Mouse (Mus musculus) limb, embryonic 10.5 days (tissue): ENCODE measurements at regions not wholly inside any gene's neighbourhood (a gene's known extent, or its start where the extent isn't known, plus 50 kb on each side); places are given as distances from the start of the nearest gene placed in this dataset.
A peak's percentile ranks its signal among the peaks of the same experiment; 100 is the strongest.

Experiments used
- DNase-seq: peaks from one replicate; pipeline ENCODE4 v3.0.0-alpha.2; 2017; ENCODE audit warnings: low spot score
- H3K27ac ChIP-seq: fragments of 300-500 bp; sonication (generic); 2 replicates; pipeline ENCODE4 v1.5.1; 2016; ENCODE audit warnings: mild to moderate bottlenecking
- H3K27me3 ChIP-seq: fragments of 300-500 bp; sonication (generic); 2 replicates; pipeline ENCODE4 v1.6.1; 2016; ENCODE audit warnings: low read depth, mild to moderate bottlenecking; ENCODE audit not compliant: poor library complexity, severe bottlenecking
- H3K36me3 ChIP-seq: fragments of 300-500 bp; sonication (generic); 2 replicates; pipeline ENCODE4 v1.6.1; 2016; ENCODE audit warnings: mild to moderate bottlenecking, moderate library complexity
- H3K4me1 ChIP-seq: fragments of 300-500 bp; sonication (generic); 2 replicates; pipeline ENCODE4 v1.6.1; 2016
- H3K4me3 ChIP-seq: fragments of 300-500 bp; sonication (generic); 2 replicates; pipeline ENCODE4 v1.5.1; 2016; ENCODE audit warnings: mild to moderate bottlenecking, moderate library complexity
- H3K9me3 ChIP-seq: fragments of 300-500 bp; sonication (generic); replicated peaks from 2 replicates; pipeline ENCODE4 v1.6.1; 2016; ENCODE audit warnings: mild to moderate bottlenecking
- WGBS: fragments of 180-500 bp; shearing (Covaris S2); methylation state at CpG from one replicate; pipeline ENCODE4 v1.1.7; 2016; 5-methylcytosine and 5-hydroxymethylcytosine counted together

DNA sequence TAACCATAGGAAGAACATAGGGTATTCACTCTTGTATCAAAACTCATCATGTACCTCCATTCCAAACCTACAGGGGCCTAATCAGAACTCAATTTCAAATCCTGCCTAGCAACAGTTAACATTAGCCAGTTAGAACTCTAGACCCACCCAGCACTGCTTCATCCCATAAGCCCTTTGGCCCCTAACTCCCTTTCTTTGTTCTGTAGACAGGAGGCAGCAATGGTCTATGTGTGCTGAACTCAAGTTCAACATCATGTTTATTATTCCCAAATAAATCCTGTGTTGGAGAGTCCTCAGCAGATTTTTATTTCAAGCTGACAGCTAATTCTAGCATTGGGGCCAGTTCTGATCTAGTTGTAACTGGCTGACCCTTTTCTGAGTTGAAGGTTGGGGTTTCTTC, 112.2 kb downstream of the Ipo8 start:
- Histone ChIP-seq H3K9me3 (no peaks in the 10 kb centered on the region), H3K27me3 (0 out of 2 replicates have a peak, but pooled peaks cover 4% of the 10 kb centered on the region), H3K4me1 (no peaks in the 10 kb centered on the region), H3K36me3 (no peaks in the 10 kb centered on the region), H3K4me3 (no peak overlapping the region), H3K27ac (no peak overlapping the region)
- no peak for DNase-seq

DNA sequence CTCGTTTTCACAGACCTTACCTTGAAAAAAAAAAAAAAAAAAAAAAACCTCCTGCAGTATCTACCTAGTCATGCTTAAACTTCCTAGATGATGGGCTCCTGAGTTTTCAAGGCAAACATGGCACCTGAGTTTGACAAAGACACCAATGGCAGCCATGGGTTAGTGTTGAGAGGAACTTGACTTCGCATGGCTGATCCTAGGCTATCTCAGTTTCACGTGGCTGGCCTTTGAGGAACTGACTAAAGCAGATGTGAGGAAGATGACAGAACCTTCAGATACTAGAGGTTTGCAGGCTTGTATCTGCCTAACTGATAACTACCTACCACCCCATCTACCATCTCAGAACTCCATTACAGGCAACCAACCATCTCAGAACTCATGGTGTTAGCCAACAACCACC, 120.9 kb downstream of the Ipo8 start:
- Histone ChIP-seq H3K4me3 (no peak overlapping the region), H3K4me1 (no peaks in the 10 kb centered on the region), H3K27ac (no peak overlapping the region), H3K9me3 (no peaks in the 10 kb centered on the region), H3K27me3 (no peaks in the 10 kb centered on the region), H3K36me3 (no peaks in the 10 kb centered on the region)
- WGBS, result 88% methylated on average over 3 of the region's 3 CpGs
- no peak for DNase-seq

- WGBS, result 87% methylated on average over 2 of the region's 2 CpGs
These were observed 122.9 kb downstream of the Ipo8 start for GRCm38 (mm10) chr6:148708389-148708788.

GRCm38 (mm10) chr6:148705711-148706110, 125.6 kb downstream of the Ipo8 start:
- Histone ChIP-seq H3K4me1 (no peaks in the 10 kb centered on the region), H3K36me3 (no peaks in the 10 kb centered on the region), H3K27me3 (no peaks in the 10 kb centered on the region), H3K27ac (no peak overlapping the region), H3K9me3 (no peaks in the 10 kb centered on the region), H3K4me3 (no peak overlapping the region)
- 30% methylated on average over 2 of the region's 2 CpGs for WGBS
- peak; percentile 56 for DNase-seq

More at GRCm38 (mm10) chr6:148708389-148708788, 122.9 kb downstream of the Ipo8 start:
- H3K36me3 ChIP-seq, result no peaks in the 10 kb centered on the region
- H3K27ac ChIP-seq, result no peak overlapping the region
- no peak for DNase-seq
- no peaks in the 10 kb centered on the region for H3K9me3 ChIP-seq
- H3K27me3 ChIP-seq, result no peaks in the 10 kb centered on the region
- no peaks in the 10 kb centered on the region for H3K4me1 ChIP-seq
- H3K4me3 ChIP-seq, result no peak overlapping the region

- WGBS, result 33% methylated on average over 4 of the region's 4 CpGs
- Histone ChIP-seq H3K27me3 (no peaks in the 10 kb centered on the region), H3K4me1 (peaks cover 4% of the 10 kb centered on the region; the same call in 1 of the 2 replicates), H3K27ac (no peak overlapping the region), H3K36me3 (no peaks in the 10 kb centered on the region), H3K9me3 (no peaks in the 10 kb centered on the region), H3K4me3 (no peak overlapping the region)
- DNase-seq, result no peak
These were observed 137.9 kb downstream of the Ipo8 start for GRCm38 (mm10) chr6:148693329-148693728.

- Histone ChIP-seq H3K36me3 (no peaks in the 10 kb centered on the region), H3K4me3 (no peak overlapping the region), H3K27me3 (no peaks in the 10 kb centered on the region), H3K4me1 (no peaks in the 10 kb centered on the region), H3K27ac (no peak overlapping the region), H3K9me3 (no peaks in the 10 kb centered on the region)
- DNase-seq, result peak; percentile 59
- 42% methylated on average over 4 of the region's 4 CpGs for WGBS
These were observed 143.5 kb downstream of the Ipo8 start for GRCm38 (mm10) chr6:148687770-148688169.

DNA sequence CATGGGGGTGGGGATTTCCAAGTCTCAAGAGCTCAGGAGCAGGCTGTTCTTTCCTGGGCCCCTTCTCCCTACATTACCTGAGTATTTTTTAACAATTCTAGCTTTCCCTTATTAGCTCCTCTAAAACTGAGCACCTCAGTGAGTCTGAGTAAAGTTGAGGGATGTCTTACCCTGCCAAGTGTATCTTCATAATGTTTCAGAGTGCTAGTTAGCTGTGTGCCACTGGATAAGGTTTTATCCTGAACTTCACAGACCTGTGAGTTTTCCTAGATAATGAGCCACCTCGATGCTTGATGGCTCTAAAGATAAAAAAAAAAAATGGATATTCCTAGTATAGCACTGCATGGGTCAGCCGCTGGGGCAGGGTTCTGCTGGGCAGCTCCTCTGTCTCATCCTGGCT, 171.1 kb downstream of the Ipo8 start:
- no peak for DNase-seq
- WGBS, result 77% methylated on average over 2 of the region's 2 CpGs
- Histone ChIP-seq H3K4me3 (no peak overlapping the region), H3K9me3 (no peaks in the 10 kb centered on the region), H3K27ac (no peak overlapping the region), H3K36me3 (no peaks in the 10 kb centered on the region), H3K27me3 (no peaks in the 10 kb centered on the region), H3K4me1 (no peaks in the 10 kb centered on the region)

- WGBS, result 48% methylated on average over 3 of the region's 3 CpGs
- 0 out of 2 replicates have a peak, but pooled peaks cover 4% of the 10 kb centered on the region for H3K4me1 ChIP-seq
- no peak for DNase-seq
- H3K9me3 ChIP-seq, result no peaks in the 10 kb centered on the region
- no peaks in the 10 kb centered on the region for H3K27me3 ChIP-seq
- H3K4me3 ChIP-seq, result no peak overlapping the region
- no peaks in the 10 kb centered on the region for H3K36me3 ChIP-seq
- no peak overlapping the region for H3K27ac ChIP-seq
These were observed 178.1 kb downstream of the Ipo8 start for GRCm38 (mm10) chr6:148653216-148653615.

DNA sequence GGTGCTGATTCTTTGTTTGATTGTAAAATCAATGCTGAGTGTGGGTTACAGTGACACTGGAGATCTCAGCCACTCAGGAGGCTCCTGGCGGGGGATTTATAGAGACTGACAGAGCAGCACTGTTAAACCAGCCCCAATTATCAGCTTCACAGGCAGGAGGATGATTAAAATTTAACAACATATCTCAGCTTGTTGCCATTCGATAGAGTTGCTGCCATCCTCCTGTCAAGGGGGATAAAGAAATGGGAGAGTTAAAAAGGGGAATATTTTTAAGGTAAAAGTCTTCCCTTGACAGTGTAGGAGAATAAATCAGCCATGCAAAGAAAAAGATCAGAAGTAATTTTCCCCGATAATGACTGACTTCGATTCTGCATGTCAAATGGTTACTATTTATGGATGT, 178.8 kb downstream of the Ipo8 start:
- WGBS, result 81% methylated on average over 4 of the region's 4 CpGs
- no peak for DNase-seq
- no peak overlapping the region for H3K27ac ChIP-seq

GRCm38 (mm10) chr6:148647423-148648390, 183.6 kb downstream of the Ipo8 start:
- H3K4me1 ChIP-seq, result no peaks in the 10 kb centered on the region
- no peak overlapping the region for H3K4me3 ChIP-seq
- H3K27ac ChIP-seq, result no peak overlapping the region
- H3K27me3 ChIP-seq, result no peaks in the 10 kb centered on the region
- WGBS, result 70% methylated on average over 2 of the region's 2 CpGs
- no peaks in the 10 kb centered on the region for H3K36me3 ChIP-seq
- H3K9me3 ChIP-seq, result no peaks in the 10 kb centered on the region
- DNase-seq, result no peak

More for the DNA sequence above, 178.8 kb downstream of the Ipo8 start:
- Histone ChIP-seq H3K4me1 (0 out of 2 replicates have a peak, but pooled peaks cover 4% of the 10 kb centered on the region), H3K36me3 (no peaks in the 10 kb centered on the region), H3K9me3 (no peaks in the 10 kb centered on the region), H3K27me3 (no peaks in the 10 kb centered on the region), H3K4me3 (no peak overlapping the region)

- no peaks in the 10 kb centered on the region for H3K36me3 ChIP-seq
- H3K9me3 ChIP-seq, result no peaks in the 10 kb centered on the region
- no peak overlapping the region for H3K27ac ChIP-seq
- no peaks in the 10 kb centered on the region for H3K4me1 ChIP-seq
- H3K4me3 ChIP-seq, result no peak overlapping the region
- no peaks in the 10 kb centered on the region for H3K27me3 ChIP-seq
- WGBS, result 88% methylated on average over 1 of the region's 1 CpGs
- no peak for DNase-seq
These were observed 190.7 kb downstream of the Ipo8 start for GRCm38 (mm10) chr6:148640595-148640994.

DNA sequence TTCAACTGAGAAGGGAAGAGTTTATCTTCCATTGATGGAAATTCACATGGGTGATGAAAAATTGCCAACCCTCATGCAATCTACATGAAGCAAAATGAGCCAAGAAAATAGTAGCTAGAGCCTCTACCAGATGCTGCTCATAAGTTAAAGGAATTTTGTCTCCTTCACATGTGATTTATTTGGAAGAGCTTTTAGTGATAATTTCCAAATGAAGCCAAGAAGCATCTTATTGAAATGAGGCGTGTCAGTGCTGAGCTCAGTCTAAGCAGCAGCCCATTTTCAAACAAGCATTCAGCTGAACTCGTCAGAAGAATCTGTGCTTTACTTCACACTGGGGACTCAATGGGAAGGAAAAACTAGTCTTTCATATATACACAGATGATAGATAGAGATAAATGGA, 190.0 kb upstream of the Tmtc1 start:
- no peaks in the 10 kb centered on the region for H3K27me3 ChIP-seq
- no peak for DNase-seq
- H3K27ac ChIP-seq, result no peak overlapping the region
- WGBS, result 92% methylated on average over 2 of the region's 2 CpGs
- H3K36me3 ChIP-seq, result no peaks in the 10 kb centered on the region
- H3K4me3 ChIP-seq, result no peak overlapping the region
- H3K4me1 ChIP-seq, result no peaks in the 10 kb centered on the region
- no peaks in the 10 kb centered on the region for H3K9me3 ChIP-seq

DNA sequence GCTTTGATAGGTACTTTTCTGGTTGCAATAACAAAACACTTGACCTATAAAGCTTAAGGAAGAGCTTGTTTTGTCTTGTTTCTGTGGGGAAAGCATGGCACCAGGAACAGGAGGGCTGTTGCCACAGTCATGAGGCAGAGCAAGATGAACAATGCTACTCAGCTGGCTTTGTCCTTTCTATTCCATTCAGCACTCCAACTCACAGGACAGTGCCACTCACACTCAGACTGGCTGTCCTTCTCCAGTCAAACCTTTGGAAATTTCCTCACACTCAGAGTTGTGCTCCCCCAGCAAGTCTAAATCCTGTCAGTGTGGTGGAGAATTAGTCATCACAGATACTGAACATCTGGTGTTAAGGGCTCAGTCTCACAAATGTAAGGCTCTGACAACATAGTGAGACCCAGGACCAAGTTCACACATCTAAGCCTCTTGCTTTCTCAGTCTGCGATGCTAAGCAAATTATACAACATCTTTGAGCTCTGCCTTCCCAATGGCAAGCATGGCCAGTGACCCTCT, 183.0 kb upstream of the Tmtc1 start:
- H3K4me1 ChIP-seq, result no peaks in the 10 kb centered on the region
- H3K27me3 ChIP-seq, result no peaks in the 10 kb centered on the region
- 89% methylated on average over 1 of the region's 1 CpGs for WGBS
- H3K4me3 ChIP-seq, result no peak overlapping the region
- no peak for DNase-seq
- H3K27ac ChIP-seq, result no peak overlapping the region
- no peaks in the 10 kb centered on the region for H3K36me3 ChIP-seq
- H3K9me3 ChIP-seq, result no peaks in the 10 kb centered on the region
